Mouse (Mus musculus): ENCODE data around the gene Gpr156.
A peak's percentile ranks its signal among the peaks of the same experiment; 100 is the strongest.

- TF ChIP-seq CTCF (IDR thresholded peaks at IDR 0.05) (no peak), EP300 (IDR thresholded peaks at IDR 0.05) (peak; percentile 79)
These were observed 96.1 kb downstream of the Gpr156 start for GRCm38 (mm10) chr16:38012382-38012781.

Data from lung, postnatal 0 days (tissue).